Mouse (Mus musculus): ENCODE data around the gene Rin1. TPM values are rescaled to one million over a fixed set of nuclear protein-coding genes. Genes with fewer than 3 reads are reported as not detected.
"Not testable (repeated sequence)": the region's sequence is repeated elsewhere in the genome, so short reads cannot be mapped to it uniquely, and the experiment has no call there.

The Rin1 gene
- polyA plus RNA-seq, 1 experiment from 2014 or later = 3.0 TPM

GRCm38 (mm10) chr19:5082005-5082404 lies 31.7 kb downstream of the Rin1 start:
- Histone ChIP-seq H3K9ac (ENCODE audit: low read depth, low read length) (no peak overlapping the region), H3K27me3 (ENCODE audit: control insufficient read depth, insufficient read depth, low read length) (peaks cover 68% of the 10 kb centered on the region), H3K36me3 (ENCODE audit: control insufficient read depth, insufficient read depth, low read length) (no peaks in the 10 kb centered on the region), H3K4me3 (ENCODE audit: low read depth, low read length) (no peak overlapping the region), H3K4me2 (no peak overlapping the region), H3K27ac (ENCODE audit: low read depth, low read length) (no peak overlapping the region), H3K4me1 (ENCODE audit: control insufficient read depth, insufficient read depth, low read length) (peaks cover 7% of the 10 kb centered on the region), H3K9me3 (replicated peaks; ENCODE audit: control insufficient read depth, low read length) (no peaks in the 10 kb centered on the region)
- WGBS (ENCODE audit: insufficient replicate concordance) = 54% methylated on average over 18 of the region's 18 CpGs
- no peak for ATAC-seq (replicated peaks; ENCODE audit: insufficient number of reproducible peaks, low FRiP score, low TSS enrichment)

GRCm38 (mm10) chr19:5082596-5082995 lies 32.3 kb downstream of the Rin1 start:
- H3K9me3 ChIP-seq (replicated peaks; ENCODE audit: control insufficient read depth, low read length) = no peaks in the 10 kb centered on the region
- no peak overlapping the region for H3K27ac ChIP-seq (ENCODE audit: low read depth, low read length)
- no peak overlapping the region for H3K4me3 ChIP-seq (ENCODE audit: low read depth, low read length)
- H3K27me3 ChIP-seq (ENCODE audit: control insufficient read depth, insufficient read depth, low read length) = peaks cover 68% of the 10 kb centered on the region
- WGBS (ENCODE audit: insufficient replicate concordance) = 54% methylated on average over 24 of the region's 24 CpGs
- ATAC-seq (replicated peaks; ENCODE audit: insufficient number of reproducible peaks, low FRiP score, low TSS enrichment) = no peak
- no peak overlapping the region for H3K4me2 ChIP-seq
- peaks cover 10% of the 10 kb centered on the region for H3K4me1 ChIP-seq (ENCODE audit: control insufficient read depth, insufficient read depth, low read length)
- H3K9ac ChIP-seq (ENCODE audit: low read depth, low read length) = no peak overlapping the region
- no peaks in the 10 kb centered on the region for H3K36me3 ChIP-seq (ENCODE audit: control insufficient read depth, insufficient read depth, low read length)

DNA sequence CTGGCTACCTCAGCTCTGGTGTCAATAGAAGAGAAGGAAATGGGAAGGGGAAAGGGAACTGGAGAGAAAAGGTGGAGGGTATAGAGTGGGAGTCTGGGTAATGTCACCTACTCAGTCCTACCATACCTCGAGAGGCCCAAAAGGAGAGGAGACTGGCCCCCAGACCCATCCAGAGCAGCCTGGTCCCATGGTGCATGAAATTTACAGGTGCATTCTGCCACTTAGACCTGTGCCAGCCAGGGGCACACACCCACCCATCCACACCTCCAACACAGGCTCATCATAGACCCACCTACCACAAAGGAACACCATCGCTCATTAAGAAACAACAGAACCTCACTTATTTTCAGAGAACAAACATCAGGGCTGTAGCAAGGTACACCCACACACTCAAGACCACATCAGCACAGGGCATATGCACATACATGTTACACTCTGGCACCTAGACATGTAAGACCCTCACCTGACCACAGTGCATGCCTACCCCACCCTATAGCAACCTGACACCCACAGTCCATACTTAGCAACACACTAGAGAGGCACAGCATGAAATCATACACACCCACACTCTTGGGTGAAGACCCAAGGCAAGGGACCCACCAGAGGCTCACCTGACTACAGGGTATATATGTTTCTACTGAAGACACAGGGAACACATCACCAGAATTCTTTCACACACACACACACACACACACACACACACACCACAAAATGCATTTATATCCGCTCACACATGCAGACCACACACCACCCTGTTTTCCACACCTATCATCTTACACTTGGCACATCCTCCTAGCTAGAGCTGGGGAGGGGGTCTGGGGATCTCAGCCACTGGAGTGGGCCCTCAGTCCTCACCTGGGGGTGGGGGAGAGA lies 33.9 kb downstream of the Rin1 start:
- H3K9me3 ChIP-seq (replicated peaks; ENCODE audit: control insufficient read depth, low read length) = no peaks in the 10 kb centered on the region
- H3K4me2 ChIP-seq = peak overlapping the region; percentile 80
- H3K36me3 ChIP-seq (ENCODE audit: control insufficient read depth, insufficient read depth, low read length) = no peaks in the 10 kb centered on the region
- H3K4me1 ChIP-seq (ENCODE audit: control insufficient read depth, insufficient read depth, low read length) = peaks cover 15% of the 10 kb centered on the region
- peak overlapping the region; percentile 50 for H3K4me3 ChIP-seq (ENCODE audit: low read depth, low read length)
- no peak for ATAC-seq (replicated peaks; ENCODE audit: insufficient number of reproducible peaks, low FRiP score, low TSS enrichment)
- 54% methylated on average over 3 of the region's 3 CpGs for WGBS (ENCODE audit: insufficient replicate concordance)
- H3K27me3 ChIP-seq (ENCODE audit: control insufficient read depth, insufficient read depth, low read length) = peaks cover 68% of the 10 kb centered on the region
- no peak overlapping the region for H3K27ac ChIP-seq (ENCODE audit: low read depth, low read length)
- no peak overlapping the region for H3K9ac ChIP-seq (ENCODE audit: low read depth, low read length)

GRCm38 (mm10) chr19:5084834-5085144 lies 34.5 kb downstream of the Rin1 start:
- peaks cover 67% of the 10 kb centered on the region for H3K27me3 ChIP-seq (ENCODE audit: control insufficient read depth, insufficient read depth, low read length)
- no peak for ATAC-seq (replicated peaks; ENCODE audit: insufficient number of reproducible peaks, low FRiP score, low TSS enrichment)
- no peak overlapping the region for H3K27ac ChIP-seq (ENCODE audit: low read depth, low read length)
- 0 out of 2 replicates have a peak, but pooled peaks cover under 1% of the 10 kb centered on the region for H3K36me3 ChIP-seq (ENCODE audit: control insufficient read depth, insufficient read depth, low read length)
- H3K9me3 ChIP-seq (replicated peaks; ENCODE audit: control insufficient read depth, low read length) = no peaks in the 10 kb centered on the region
- H3K4me1 ChIP-seq (ENCODE audit: control insufficient read depth, insufficient read depth, low read length) = peaks cover 18% of the 10 kb centered on the region
- no peak overlapping the region for H3K9ac ChIP-seq (ENCODE audit: low read depth, low read length)
- peak overlapping the region; percentile 50 for H3K4me3 ChIP-seq (ENCODE audit: low read depth, low read length)
- 3% methylated on average over 12 of the region's 15 CpGs for WGBS (ENCODE audit: insufficient replicate concordance)
- H3K4me2 ChIP-seq = peak overlapping the region; percentile 80

- no peak within 1 kb of the TSS for H3K27ac ChIP-seq (ENCODE audit: low read depth, low read length)
- H3K9me3 ChIP-seq (replicated peaks; ENCODE audit: control insufficient read depth, low read length) = no peaks in the 10 kb centered on the region
- H3K4me1 ChIP-seq (ENCODE audit: control insufficient read depth, insufficient read depth, low read length) = peaks cover 18% of the 10 kb centered on the region
- H3K9ac ChIP-seq (ENCODE audit: low read depth, low read length) = peak within 1 kb of the TSS; percentile 11; the same call in 1 of the 2 replicates
- H3K36me3 ChIP-seq (ENCODE audit: control insufficient read depth, insufficient read depth, low read length) = 0 out of 2 replicates have a peak, but pooled peaks cover 2% of the 10 kb centered on the region
- H3K27me3 ChIP-seq (ENCODE audit: control insufficient read depth, insufficient read depth, low read length) = peaks cover 62% of the 10 kb centered on the region
- WGBS (ENCODE audit: insufficient replicate concordance) = under 1% methylated on average over 56 of the region's 69 CpGs
- H3K4me3 ChIP-seq (ENCODE audit: low read depth, low read length) = peak within 1 kb of the TSS; percentile 50
- ATAC-seq (replicated peaks; ENCODE audit: insufficient number of reproducible peaks, low FRiP score, low TSS enrichment) = no peak
- peak within 1 kb of the TSS; percentile 80 for H3K4me2 ChIP-seq
Observed at GRCm38 (mm10) chr19:5085145-5085863, 35.0 kb downstream of the Rin1 start, which contains the start of gene Tmem151a. TSS of gene Tmem151a (minus strand) at chr19:5085531.

- not testable (repeated sequence) for H3K36me3 ChIP-seq (ENCODE audit: control insufficient read depth, insufficient read depth, low read length); H3K4me3 ChIP-seq (ENCODE audit: low read depth, low read length); H3K9me3 ChIP-seq (replicated peaks; ENCODE audit: control insufficient read depth, low read length); ATAC-seq (replicated peaks; ENCODE audit: insufficient number of reproducible peaks, low FRiP score, low TSS enrichment); H3K4me2 ChIP-seq; H3K9ac ChIP-seq (ENCODE audit: low read depth, low read length); H3K27ac ChIP-seq (ENCODE audit: low read depth, low read length)
- H3K27me3 ChIP-seq (ENCODE audit: control insufficient read depth, insufficient read depth, low read length) = peaks cover 50% of the 10 kb centered on the region
- 51% methylated on average over 4 of the region's 4 CpGs for whole genome bisulfite sequencing (ENCODE audit: insufficient replicate concordance)
- H3K4me1 ChIP-seq (ENCODE audit: control insufficient read depth, insufficient read depth, low read length) = peaks cover 18% of the 10 kb centered on the region
Observed at GRCm38 (mm10) chr19:5086533-5086932, 36.3 kb downstream of the Rin1 start.

- Histone ChIP-seq H3K36me3 (ENCODE audit: control insufficient read depth, insufficient read depth, low read length) (peaks cover 11% of the 10 kb centered on the region; the same call in 1 of the 2 replicates), H3K4me3 (ENCODE audit: low read depth, low read length) (peak within 1 kb of the TSS; percentile 90)
- peak; percentile 86 for ATAC-seq (replicated peaks; ENCODE audit: insufficient number of reproducible peaks, low FRiP score, low TSS enrichment)
Observed at GRCm38 (mm10) chr19:5087884-5088728, 37.8 kb downstream of the Rin1 start, which contains the start of gene Yif1a. TSS of gene Yif1a (plus strand) at chr19:5088538.

GRCm38 (mm10) chr19:5089324-5089723 lies 39.0 kb downstream of the Rin1 start:
- peaks cover 23% of the 10 kb centered on the region for H3K4me1 ChIP-seq (ENCODE audit: control insufficient read depth, insufficient read depth, low read length)
- H3K4me2 ChIP-seq = peak overlapping the region; percentile 94
- no peak overlapping the region for H3K9ac ChIP-seq (ENCODE audit: low read depth, low read length)
- peaks cover 12% of the 10 kb centered on the region; the same call in 1 of the 2 replicates for H3K36me3 ChIP-seq (ENCODE audit: control insufficient read depth, insufficient read depth, low read length)
- H3K27me3 ChIP-seq (ENCODE audit: control insufficient read depth, insufficient read depth, low read length) = peaks cover 22% of the 10 kb centered on the region
- 89% methylated on average over 4 of the region's 4 CpGs for WGBS (ENCODE audit: insufficient replicate concordance)
- no peak overlapping the region for H3K27ac ChIP-seq (ENCODE audit: low read depth, low read length)
- no peaks in the 10 kb centered on the region for H3K9me3 ChIP-seq (replicated peaks; ENCODE audit: control insufficient read depth, low read length)
- ATAC-seq (replicated peaks; ENCODE audit: insufficient number of reproducible peaks, low FRiP score, low TSS enrichment) = no peak
- peak overlapping the region; percentile 90; the same call in 1 of the 2 replicates for H3K4me3 ChIP-seq (ENCODE audit: low read depth, low read length)

More at GRCm38 (mm10) chr19:5087884-5088728, 37.8 kb downstream of the Rin1 start, which contains the start of gene Yif1a:
- WGBS (ENCODE audit: insufficient replicate concordance) = under 1% methylated on average over 58 of the region's 58 CpGs
- Histone ChIP-seq H3K9me3 (replicated peaks; ENCODE audit: control insufficient read depth, low read length) (no peaks in the 10 kb centered on the region), H3K4me2 (peak within 1 kb of the TSS; percentile 94), H3K27ac (ENCODE audit: low read depth, low read length) (peak within 1 kb of the TSS; percentile 67), H3K4me1 (ENCODE audit: control insufficient read depth, insufficient read depth, low read length) (peaks cover 18% of the 10 kb centered on the region), H3K27me3 (ENCODE audit: control insufficient read depth, insufficient read depth, low read length) (peaks cover 34% of the 10 kb centered on the region), H3K9ac (ENCODE audit: low read depth, low read length) (peak within 1 kb of the TSS; percentile 85)
